Mouse (Mus musculus): ENCODE results near the gene Chst2. TPM values are rescaled to one million over a fixed set of nuclear protein-coding genes. Genes with fewer than 3 reads are reported as not detected.

Gene Chst2
- polyA plus RNA-seq, 1 experiment from 2014 or later, result 9.0 TPM

GRCm38 (mm10) chr9:95365882-95366281, 40.6 kb downstream of the Chst2 start:
- no peaks in the 10 kb centered on the region for H3K36me3 ChIP-seq
- H3K27me3 ChIP-seq, result no peaks in the 10 kb centered on the region
- H3K9me3 ChIP-seq, result peaks cover 7% of the 10 kb centered on the region; the same call in 1 of the 2 replicates
- WGBS, result 89% methylated on average over 3 of the region's 3 CpGs
- ATAC-seq (ENCODE audit: insufficient number of reproducible peaks, insufficient read depth, low FRiP score, low TSS enrichment, low read depth), result no peak
- no peaks in the 10 kb centered on the region for H3K4me1 ChIP-seq (replicated peaks)
- H3K4me3 ChIP-seq (replicated peaks), result no peak overlapping the region
- no peak overlapping the region for H3K27ac ChIP-seq
- no peak overlapping the region for H3K9ac ChIP-seq (replicated peaks)
- no peak overlapping the region for H3K4me2 ChIP-seq

- no peak for ATAC-seq (ENCODE audit: insufficient number of reproducible peaks, insufficient read depth, low FRiP score, low TSS enrichment, low read depth)
Observed at GRCm38 (mm10) chr9:95353829-95354391, 52.6 kb downstream of the Chst2 start.

GRCm38 (mm10) chr9:95351968-95352367, 54.6 kb downstream of the Chst2 start:
- H3K9me3 ChIP-seq, result no peaks in the 10 kb centered on the region
- WGBS, result 49% methylated on average over 2 of the region's 2 CpGs
- H3K9ac ChIP-seq (replicated peaks), result no peak overlapping the region
- no peak for ATAC-seq (ENCODE audit: insufficient number of reproducible peaks, insufficient read depth, low FRiP score, low TSS enrichment, low read depth)
- no peaks in the 10 kb centered on the region for H3K27me3 ChIP-seq
- H3K27ac ChIP-seq, result no peak overlapping the region
- no peak overlapping the region for H3K4me2 ChIP-seq
- H3K4me3 ChIP-seq (replicated peaks), result no peak overlapping the region
- no peaks in the 10 kb centered on the region for H3K36me3 ChIP-seq
- H3K4me1 ChIP-seq (replicated peaks), result no peaks in the 10 kb centered on the region

More at GRCm38 (mm10) chr9:95353829-95354391, 52.6 kb downstream of the Chst2 start:
- H3K9ac ChIP-seq (replicated peaks), result no peak overlapping the region
- no peak overlapping the region for H3K4me3 ChIP-seq (replicated peaks)
- no peaks in the 10 kb centered on the region for H3K27me3 ChIP-seq
- H3K36me3 ChIP-seq, result no peaks in the 10 kb centered on the region
- no peak overlapping the region for H3K27ac ChIP-seq
- WGBS, result 90% methylated on average over 5 of the region's 5 CpGs
- no peaks in the 10 kb centered on the region for H3K4me1 ChIP-seq (replicated peaks)
- no peaks in the 10 kb centered on the region for H3K9me3 ChIP-seq
- H3K4me2 ChIP-seq, result no peak overlapping the region

DNA sequence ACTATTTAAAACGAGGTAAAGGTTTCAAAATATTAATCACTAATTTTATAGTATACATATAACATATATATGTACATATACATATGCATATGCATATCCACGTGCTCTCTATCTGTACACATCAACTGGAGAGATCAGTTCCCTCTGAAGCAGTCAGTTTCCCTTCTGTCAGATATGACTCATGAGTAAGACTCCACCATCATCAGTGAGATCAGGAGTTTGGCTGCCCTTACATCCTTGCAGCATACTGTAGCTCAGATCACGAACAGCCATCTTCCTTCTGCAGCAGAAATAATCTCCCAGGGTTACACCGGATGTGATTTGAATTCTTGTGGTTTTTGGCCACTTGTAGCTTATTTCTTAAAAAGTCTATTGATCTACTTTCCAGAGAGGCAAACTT, 56.0 kb downstream of the Chst2 start:
- no peak overlapping the region for H3K4me3 ChIP-seq (replicated peaks)
- no peak for ATAC-seq (ENCODE audit: insufficient number of reproducible peaks, insufficient read depth, low FRiP score, low TSS enrichment, low read depth)
- H3K9me3 ChIP-seq, result no peaks in the 10 kb centered on the region
- H3K27me3 ChIP-seq, result no peaks in the 10 kb centered on the region
- H3K4me2 ChIP-seq, result no peak overlapping the region
- H3K27ac ChIP-seq, result no peak overlapping the region
- H3K36me3 ChIP-seq, result no peaks in the 10 kb centered on the region
- no peak overlapping the region for H3K9ac ChIP-seq (replicated peaks)
- no peaks in the 10 kb centered on the region for H3K4me1 ChIP-seq (replicated peaks)
- 78% methylated on average over 4 of the region's 4 CpGs for WGBS

Other genes starting within 250 kb of the Chst2 start
- gene U2surp, start 105.3 kb upstream of the Chst2 start, polyA plus RNA-seq (2016; fragmentation: Nextera tagmentation; extraction: Ambion mirVana), result 154 and 175 TPM in 2 replicates
- 0.20 and 0.31 TPM in 2 replicates for gene Paqr9, start 152.9 kb upstream of the Chst2 start, polyA plus RNA-seq (2016; fragmentation: Nextera tagmentation; extraction: Ambion mirVana)
- 10.4 and 12.8 TPM in 2 replicates for gene Pcolce2, start 230.9 kb upstream of the Chst2 start, polyA plus RNA-seq (2016; fragmentation: Nextera tagmentation; extraction: Ambion mirVana)

Measured in limb, embryonic 12.5 days (tissue).